Mouse (Mus musculus): ENCODE data around the gene Retn. TPM values are rescaled to one million over a fixed set of nuclear protein-coding genes. Genes with fewer than 3 reads are reported as not detected.

Retn gene
- total RNA-seq (2023), result not detected

GRCm38 (mm10) chr8:3655526-3655925 lies at the start of gene Retn:
Gene Retn (plus strand): TSS chr8:3655770.

GRCm38 (mm10) chr8:3621199-3621970 lies 34.2 kb upstream of the Retn start, which contains the start of the genes Xab2 and Pet100:
Gene Xab2 (minus strand): TSS chr8:3621316.
Gene Pet100 (plus strand): TSS chr8:3621548.

GRCm38 (mm10) chr8:3625445-3625844 lies 30.1 kb upstream of the Retn start, which contains the start of gene Pcp2:
Gene Pcp2 (minus strand): TSS chr8:3625545.

GRCm38 (mm10) chr8:3630647-3631477 lies 24.7 kb upstream of the Retn start, which contains the start of gene Stxbp2:
Gene Stxbp2 (plus strand): TSS chr8:3630955.

GRCm38 (mm10) chr8:3665507-3665906 lies 9.9 kb downstream of the Retn start, which contains the start of gene Mcemp1:
Gene Mcemp1 (plus strand): TSS chr8:3665754.

GRCm38 (mm10) chr8:3671980-3672491 lies 16.5 kb downstream of the Retn start, which contains the start of gene Fcor:
Gene Fcor (minus strand): TSS chr8:3672362.

GRCm38 (mm10) chr8:3676131-3676992 lies 20.8 kb downstream of the Retn start, which contains the start of gene Trappc5:
Gene Trappc5 (plus strand): TSS chr8:3676299.

GRCm38 (mm10) chr8:3694121-3694520 lies 38.6 kb downstream of the Retn start, which contains the start of gene Fcer2a:
Gene Fcer2a (minus strand): TSS chr8:3694175.

Other genes with a start within 250 kb of the Retn start
- 0.70 TPM for gene Pex11g, start 188.1 kb upstream of the Retn start, total RNA-seq (2023)
- gene Tex45, start 184.9 kb upstream of the Retn start, total RNA-seq (2023), result 5.0 TPM
- gene Zfp358, start 162.6 kb upstream of the Retn start, total RNA-seq (2023), result 12.0 TPM
- 76.4 TPM for gene Mcoln1, start 155.3 kb upstream of the Retn start, total RNA-seq (2023)
- 60.0 TPM for gene Pnpla6, start 140.4 kb upstream of the Retn start, total RNA-seq (2023)
- not detected for gene C330021F23Rik, start 87.8 kb upstream of the Retn start, total RNA-seq (2023)
- gene Camsap3, start 68.5 kb upstream of the Retn start, total RNA-seq (2023), result 0.15 TPM
- 97.6 TPM for gene Xab2, start 34.5 kb upstream of the Retn start, total RNA-seq (2023)
- 45.9 TPM for gene Pet100, start 34.2 kb upstream of the Retn start, total RNA-seq (2023)
- gene Pcp2, start 30.2 kb upstream of the Retn start, total RNA-seq (2023), result not detected
- 222 TPM for gene Stxbp2, start 24.8 kb upstream of the Retn start, total RNA-seq (2023)
- 0.58 TPM for gene Mcemp1, start 10.0 kb downstream of the Retn start, total RNA-seq (2023)
- not detected for gene Fcor, start 16.6 kb downstream of the Retn start, total RNA-seq (2023)
- gene Trappc5, start 20.5 kb downstream of the Retn start, total RNA-seq (2023), result 12.8 TPM
- 39.9 TPM for gene Fcer2a, start 38.4 kb downstream of the Retn start, total RNA-seq (2023)
- gene Clec4g, start 64.9 kb downstream of the Retn start, total RNA-seq (2023), result not detected
- gene Cd209a, start 93.2 kb downstream of the Retn start, total RNA-seq (2023), result 4.2 TPM
- gene Cd209e, start 198.5 kb downstream of the Retn start, total RNA-seq (2023), result not detected
- gene Cd209d, start 222.8 kb downstream of the Retn start, total RNA-seq (2023), result not detected

Data from CD8-positive naive resting alpha-beta T cell, adult 57 days (primary cell).